Mouse (Mus musculus) neural tube, embryonic 14.5 days (tissue): ENCODE measurements at regions not wholly inside any gene's neighbourhood (a gene's known extent, or its start where the extent isn't known, plus 50 kb on each side); places are given as distances from the start of the nearest gene placed in this dataset.

ENCODE experiments used
- ATAC-seq: fragments of 200-750 bp; cut with Nextera tagmentation; 2 replicates; pipeline ENCODE4 v1.8.0; 2017; ENCODE audit warnings: low read depth, mild to moderate bottlenecking, moderate TSS enrichment, moderate library complexity
- H3K27ac ChIP-seq: fragments of 300-500 bp; sonication (generic); 2 replicates; pipeline ENCODE4 v1.5.1; 2014; ENCODE audit warnings: low read depth, mild to moderate bottlenecking, control low read depth, low read length, moderate library complexity, mixed read lengths
- H3K27me3 ChIP-seq: fragments of 300-500 bp; sonication (generic); 2 replicates; pipeline ENCODE4 v1.6.1; 2014; ENCODE audit warnings: low read length; ENCODE audit not compliant: control insufficient read depth, insufficient read depth
- H3K36me3 ChIP-seq: fragments of 300-500 bp; sonication (generic); 2 replicates; pipeline ENCODE4 v1.6.1; 2014; ENCODE audit warnings: low read length, mixed read lengths; ENCODE audit not compliant: control insufficient read depth, insufficient read depth
- H3K4me1 ChIP-seq: fragments of 300-500 bp; sonication (generic); 2 replicates; pipeline ENCODE4 v1.6.1; 2014; ENCODE audit warnings: low read length; ENCODE audit not compliant: control insufficient read depth, insufficient read depth
- H3K4me2 ChIP-seq: fragments of 300-500 bp; sonication (generic); 2 replicates; pipeline ENCODE4 v1.6.1; 2014; ENCODE audit warnings: mild to moderate bottlenecking, low read depth, low read length, control low read depth
- H3K4me3 ChIP-seq: fragments of 300-500 bp; sonication (generic); 2 replicates; pipeline ENCODE4 v1.5.1; 2014; ENCODE audit warnings: low read depth, low read length, control low read depth, mixed read lengths
- H3K9ac ChIP-seq: fragments of 300-500 bp; sonication (generic); replicated peaks from 2 replicates; pipeline ENCODE4 v1.6.1; 2014; ENCODE audit warnings: low read depth, mild to moderate bottlenecking, control low read depth, low read length, mixed read lengths
- H3K9me3 ChIP-seq: fragments of 300-500 bp; sonication (generic); 2 replicates; pipeline ENCODE4 v1.6.1; 2016; ENCODE audit warnings: low read length; ENCODE audit not compliant: control insufficient read depth
- WGBS: fragments of 180-500 bp; shearing (Covaris S2); extraction: QIAGEN DNeasy Blood & Tissue Kit; methylation state at CpG from one replicate; pipeline ENCODE4 v1.1.7; 2014; 5-methylcytosine and 5-hydroxymethylcytosine counted together

GRCm38 (mm10) chr2:133338150-133338549, 213.8 kb upstream of the Bmp2 start:
- Histone ChIP-seq H3K9me3 (no peaks in the 10 kb centered on the region), H3K36me3 (no peaks in the 10 kb centered on the region), H3K27ac (no peak overlapping the region), H3K4me3 (no peak overlapping the region), H3K9ac (no peak overlapping the region), H3K4me2 (no peak overlapping the region), H3K27me3 (no peaks in the 10 kb centered on the region), H3K4me1 (no peaks in the 10 kb centered on the region)
- WGBS = 84% methylated on average over 3 of the region's 3 CpGs
- ATAC-seq = no peak

DNA sequence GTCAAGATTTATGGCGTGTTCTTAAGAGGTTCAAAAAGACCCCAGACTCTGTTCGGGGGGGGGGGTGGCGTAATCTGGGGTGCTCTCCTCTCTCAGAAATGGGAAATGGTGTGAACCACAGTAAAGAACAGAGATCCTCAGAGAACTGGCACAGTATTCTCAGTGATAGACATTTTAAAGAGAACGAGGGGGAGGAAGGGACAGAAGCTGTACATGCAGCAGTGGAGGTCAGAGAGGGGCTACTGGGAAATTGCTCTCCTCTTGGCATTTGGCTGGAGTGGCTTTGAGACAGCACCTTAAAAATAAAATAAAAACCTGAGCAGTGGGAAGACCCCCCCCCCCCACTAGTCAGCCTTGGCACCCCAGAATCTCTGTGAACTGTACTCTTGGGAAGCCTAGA, 210.6 kb upstream of the Bmp2 start:
- Histone ChIP-seq H3K36me3 (no peaks in the 10 kb centered on the region), H3K9ac (no peak overlapping the region), H3K4me1 (no peaks in the 10 kb centered on the region), H3K27ac (no peak overlapping the region), H3K4me2 (no peak overlapping the region), H3K4me3 (no peak overlapping the region), H3K9me3 (no peaks in the 10 kb centered on the region), H3K27me3 (no peaks in the 10 kb centered on the region)
- 71% methylated on average over 4 of the region's 4 CpGs for WGBS
- no peak for ATAC-seq

DNA sequence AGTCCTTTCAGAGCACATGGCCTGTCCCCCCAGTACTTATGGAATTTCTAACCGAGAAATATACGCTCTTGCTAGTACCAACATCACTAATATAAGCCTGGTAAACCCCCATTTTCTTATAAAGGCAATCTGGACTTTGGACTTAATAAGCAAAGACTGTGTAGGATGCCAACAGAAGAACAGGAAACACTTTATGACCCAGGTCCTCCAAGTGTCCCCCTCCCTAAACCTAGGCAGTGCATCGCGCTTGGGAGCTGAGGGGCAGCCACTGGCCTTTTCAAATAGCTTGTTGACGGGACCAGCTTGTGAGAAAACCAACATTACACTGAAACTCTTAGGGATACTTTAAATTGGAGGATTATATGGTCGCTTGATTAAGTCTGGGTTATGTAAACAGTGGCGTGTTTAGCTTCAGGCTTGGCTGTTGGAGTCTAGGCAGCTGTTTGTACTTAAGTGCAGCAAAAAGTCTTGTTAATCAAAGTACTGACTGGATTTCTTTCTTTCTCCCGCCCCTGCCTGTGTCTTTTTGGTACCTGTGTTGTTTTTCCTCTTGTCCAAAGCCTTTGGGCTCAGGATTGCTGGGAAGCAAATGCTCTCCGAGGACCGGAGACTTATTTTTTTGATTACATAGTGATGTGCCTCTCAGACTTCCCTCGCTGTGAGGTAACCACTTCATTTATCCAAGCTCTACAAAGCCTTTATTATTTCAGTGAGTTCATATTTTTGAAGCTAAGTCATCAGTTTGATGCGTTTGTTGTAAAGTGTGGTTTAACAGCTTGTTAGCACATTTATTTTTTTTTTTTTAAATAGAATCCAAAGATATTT, 205.8 kb upstream of the Bmp2 start:
- 57% methylated on average over 12 of the region's 12 CpGs for WGBS
- Histone ChIP-seq H3K4me1 (no peaks in the 10 kb centered on the region), H3K27ac (no peak overlapping the region), H3K27me3 (no peaks in the 10 kb centered on the region), H3K4me2 (no peak overlapping the region), H3K4me3 (no peak overlapping the region), H3K9me3 (no peaks in the 10 kb centered on the region), H3K9ac (no peak overlapping the region), H3K36me3 (no peaks in the 10 kb centered on the region)
- no peak for ATAC-seq

- no peak overlapping the region for H3K4me3 ChIP-seq
- H3K27ac ChIP-seq = no peak overlapping the region
- ATAC-seq = peak; percentile 46; the same call in 1 of the 2 replicates
- no peak overlapping the region for H3K4me2 ChIP-seq
- H3K27me3 ChIP-seq = no peaks in the 10 kb centered on the region
- no peak overlapping the region for H3K9ac ChIP-seq
- no peaks in the 10 kb centered on the region for H3K36me3 ChIP-seq
- H3K4me1 ChIP-seq = no peaks in the 10 kb centered on the region
- H3K9me3 ChIP-seq = no peaks in the 10 kb centered on the region
- WGBS = 9% methylated on average over 4 of the region's 4 CpGs
Measured at GRCm38 (mm10) chr2:133346789-133347424, 205.1 kb upstream of the Bmp2 start.

GRCm38 (mm10) chr2:133351306-133351705, 200.7 kb upstream of the Bmp2 start:
- no peak for ATAC-seq
- Histone ChIP-seq H3K9ac (no peak overlapping the region), H3K4me1 (no peaks in the 10 kb centered on the region), H3K4me3 (no peak overlapping the region), H3K4me2 (no peak overlapping the region), H3K9me3 (no peaks in the 10 kb centered on the region), H3K36me3 (no peaks in the 10 kb centered on the region), H3K27me3 (no peaks in the 10 kb centered on the region), H3K27ac (no peak overlapping the region)
- 69% methylated on average over 3 of the region's 3 CpGs for WGBS

DNA sequence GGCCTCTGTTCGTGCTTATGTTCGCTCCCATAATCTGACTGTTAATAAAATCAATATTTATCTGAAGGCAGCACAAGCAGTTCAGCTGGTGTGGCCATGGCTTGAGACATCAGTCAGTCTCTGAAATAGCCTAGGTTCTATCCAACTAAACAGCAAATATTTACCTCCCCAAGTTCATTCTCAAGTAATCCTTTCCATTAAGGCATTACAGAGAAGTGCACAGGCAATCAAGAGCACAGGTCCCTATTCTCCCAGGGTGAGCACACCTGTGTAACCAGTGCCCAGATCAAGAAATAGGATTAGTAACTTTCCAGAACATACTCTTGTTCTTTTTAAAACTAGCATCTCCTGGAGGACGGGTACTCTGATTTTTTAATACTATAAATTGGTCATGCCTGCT, 199.2 kb upstream of the Bmp2 start:
- H3K9ac ChIP-seq = no peak overlapping the region
- 91% methylated on average over 3 of the region's 3 CpGs for WGBS
- H3K4me1 ChIP-seq = no peaks in the 10 kb centered on the region
- no peaks in the 10 kb centered on the region for H3K36me3 ChIP-seq
- H3K27ac ChIP-seq = no peak overlapping the region
- no peak overlapping the region for H3K4me3 ChIP-seq
- no peak for ATAC-seq
- no peak overlapping the region for H3K4me2 ChIP-seq
- H3K27me3 ChIP-seq = no peaks in the 10 kb centered on the region
- no peaks in the 10 kb centered on the region for H3K9me3 ChIP-seq

- peak; percentile 54; the same call in 1 of the 2 replicates for ATAC-seq
- no peaks in the 10 kb centered on the region for H3K9me3 ChIP-seq
- no peaks in the 10 kb centered on the region for H3K27me3 ChIP-seq
- 26% methylated on average over 4 of the region's 4 CpGs for WGBS
- H3K4me2 ChIP-seq = no peak overlapping the region
- no peaks in the 10 kb centered on the region for H3K36me3 ChIP-seq
- no peaks in the 10 kb centered on the region for H3K4me1 ChIP-seq
- no peak overlapping the region for H3K27ac ChIP-seq
- no peak overlapping the region for H3K9ac ChIP-seq
- no peak overlapping the region for H3K4me3 ChIP-seq
Measured at GRCm38 (mm10) chr2:133362693-133363443, 189.1 kb upstream of the Bmp2 start.

DNA sequence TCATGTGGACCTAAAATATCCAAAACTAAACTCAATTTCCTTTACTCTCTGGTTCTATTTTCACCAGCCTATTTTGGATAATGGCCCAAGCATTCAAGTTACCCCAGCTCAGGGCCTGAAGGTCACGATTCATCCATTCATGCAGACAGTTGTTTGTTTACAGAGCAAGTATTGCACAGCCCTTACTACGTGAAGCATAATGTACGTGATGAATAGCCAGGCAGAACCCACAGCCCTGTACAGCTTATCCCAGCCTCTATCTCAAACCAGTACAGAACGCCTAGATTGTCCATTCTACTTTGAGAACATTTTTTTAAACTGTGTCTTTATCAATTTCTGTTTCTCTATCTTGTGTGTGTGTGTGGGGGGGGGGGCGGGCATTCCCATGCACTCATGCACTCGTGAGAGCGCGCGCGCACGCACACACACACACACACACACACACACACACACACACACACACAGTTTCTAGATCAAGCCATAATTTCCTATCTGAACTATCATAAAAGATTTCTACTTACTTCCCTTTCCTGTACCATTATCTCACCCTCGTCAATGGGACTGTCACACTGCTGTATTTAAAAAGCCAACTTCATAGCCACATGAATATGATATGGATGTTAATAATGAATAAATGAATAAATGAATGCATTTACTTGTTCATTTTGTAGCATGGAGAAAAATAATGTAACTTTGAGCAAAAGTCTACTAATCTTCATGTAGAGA, 180.3 kb upstream of the Bmp2 start:
- no peak overlapping the region for H3K4me3 ChIP-seq
- 84% methylated on average over 12 of the region's 12 CpGs for WGBS
- no peaks in the 10 kb centered on the region for H3K9me3 ChIP-seq
- no peaks in the 10 kb centered on the region for H3K4me1 ChIP-seq
- no peaks in the 10 kb centered on the region for H3K27me3 ChIP-seq
- H3K9ac ChIP-seq = no peak overlapping the region
- H3K4me2 ChIP-seq = no peak overlapping the region
- no peaks in the 10 kb centered on the region for H3K36me3 ChIP-seq
- H3K27ac ChIP-seq = no peak overlapping the region
- no peak for ATAC-seq
